Mouse (Mus musculus): ENCODE data around the gene Fut8. TPM values are rescaled to one million over a fixed set of nuclear protein-coding genes. Genes with fewer than 3 reads are reported as not detected.

Fut8 gene
- polyA plus RNA-seq, 1 experiment from 2014 or later, result 10.1 TPM

GRCm38 (mm10) chr12:77225727-77226126, 12.2 kb upstream of the Fut8 start:
- H3K36me3 ChIP-seq (ENCODE audit: control insufficient read depth, insufficient read depth), result no peaks in the 10 kb centered on the region
- no peaks in the 10 kb centered on the region for H3K4me1 ChIP-seq (replicated peaks; ENCODE audit: control insufficient read depth, insufficient read depth, low read length)
- H3K4me2 ChIP-seq (replicated peaks; ENCODE audit: low read depth), result no peak overlapping the region
- peaks cover 33% of the 10 kb centered on the region for H3K27me3 ChIP-seq (replicated peaks; ENCODE audit: control insufficient read depth, insufficient read depth, low read length)
- WGBS, result 82% methylated on average over 3 of the region's 3 CpGs
- ATAC-seq, result no peak
- no peak overlapping the region for H3K9ac ChIP-seq (ENCODE audit: low read depth, low read length)
- no peak for TF ChIP-seq CTCF (IDR thresholded peaks at IDR 0.05; ENCODE audit: low read depth)
- no peak overlapping the region for H3K4me3 ChIP-seq (ENCODE audit: low read depth, low read length)
- no peak overlapping the region for H3K27ac ChIP-seq (ENCODE audit: low read depth, low read length)
- no peaks in the 10 kb centered on the region for H3K9me3 ChIP-seq (ENCODE audit: control insufficient read depth)

- H3K4me2 ChIP-seq (replicated peaks; ENCODE audit: low read depth), result no peak overlapping the region
- 65% methylated on average over 4 of the region's 4 CpGs for WGBS
- no peak for ATAC-seq
Observed at GRCm38 (mm10) chr12:77235958-77236357, 2.0 kb upstream of the Fut8 start.

GRCm38 (mm10) chr12:77238531-77239389, 835 bp downstream of the Fut8 start:
- no peaks in the 10 kb centered on the region for H3K9me3 ChIP-seq (ENCODE audit: control insufficient read depth)
- H3K36me3 ChIP-seq (ENCODE audit: control insufficient read depth, insufficient read depth), result no peaks in the 10 kb centered on the region
- H3K4me3 ChIP-seq (ENCODE audit: low read depth, low read length), result peak overlapping the region; percentile 81
- WGBS, result under 1% methylated on average over 89 of the region's 120 CpGs
- peak overlapping the region; percentile 87 for H3K27ac ChIP-seq (ENCODE audit: low read depth, low read length)
- H3K4me1 ChIP-seq (replicated peaks; ENCODE audit: control insufficient read depth, insufficient read depth, low read length), result no peaks in the 10 kb centered on the region
- peaks cover 39% of the 10 kb centered on the region for H3K27me3 ChIP-seq (replicated peaks; ENCODE audit: control insufficient read depth, insufficient read depth, low read length)
- H3K9ac ChIP-seq (ENCODE audit: low read depth, low read length), result peak overlapping the region; percentile 67
- peak; percentile 84 for ATAC-seq
- peak; percentile 59 for TF ChIP-seq CTCF (IDR thresholded peaks at IDR 0.05; ENCODE audit: low read depth)
- peak overlapping the region; percentile 87 for H3K4me2 ChIP-seq (replicated peaks; ENCODE audit: low read depth)

More at GRCm38 (mm10) chr12:77235958-77236357, 2.0 kb upstream of the Fut8 start:
- no peaks in the 10 kb centered on the region for H3K9me3 ChIP-seq (ENCODE audit: control insufficient read depth)
- no peak overlapping the region for H3K4me3 ChIP-seq (ENCODE audit: low read depth, low read length)
- H3K27ac ChIP-seq (ENCODE audit: low read depth, low read length), result no peak overlapping the region
- H3K9ac ChIP-seq (ENCODE audit: low read depth, low read length), result no peak overlapping the region
- no peak for TF ChIP-seq CTCF (IDR thresholded peaks at IDR 0.05; ENCODE audit: low read depth)
- H3K36me3 ChIP-seq (ENCODE audit: control insufficient read depth, insufficient read depth), result no peaks in the 10 kb centered on the region
- H3K4me1 ChIP-seq (replicated peaks; ENCODE audit: control insufficient read depth, insufficient read depth, low read length), result no peaks in the 10 kb centered on the region
- peaks cover 46% of the 10 kb centered on the region for H3K27me3 ChIP-seq (replicated peaks; ENCODE audit: control insufficient read depth, insufficient read depth, low read length)

- no peak for ATAC-seq
- Histone ChIP-seq H3K9me3 (ENCODE audit: control insufficient read depth) (no peaks in the 10 kb centered on the region), H3K27ac (ENCODE audit: low read depth, low read length) (peak overlapping the region; percentile 87), H3K4me2 (replicated peaks; ENCODE audit: low read depth) (peak overlapping the region; percentile 87), H3K4me1 (replicated peaks; ENCODE audit: control insufficient read depth, insufficient read depth, low read length) (no peaks in the 10 kb centered on the region), H3K4me3 (ENCODE audit: low read depth, low read length) (peak overlapping the region; percentile 81), H3K9ac (ENCODE audit: low read depth, low read length) (peak overlapping the region; percentile 67), H3K27me3 (replicated peaks; ENCODE audit: control insufficient read depth, insufficient read depth, low read length) (peaks cover 39% of the 10 kb centered on the region), H3K36me3 (ENCODE audit: control insufficient read depth, insufficient read depth) (no peaks in the 10 kb centered on the region)
- WGBS, result 3% methylated on average over 29 of the region's 29 CpGs
- no peak for TF ChIP-seq CTCF (IDR thresholded peaks at IDR 0.05; ENCODE audit: low read depth)
Observed at GRCm38 (mm10) chr12:77239390-77240061, 1.6 kb downstream of the Fut8 start.

- no peak overlapping the region for H3K9ac ChIP-seq (ENCODE audit: low read depth, low read length)
- H3K27ac ChIP-seq (ENCODE audit: low read depth, low read length), result no peak overlapping the region
- H3K4me3 ChIP-seq (ENCODE audit: low read depth, low read length), result no peak overlapping the region
- no peaks in the 10 kb centered on the region for H3K36me3 ChIP-seq (ENCODE audit: control insufficient read depth, insufficient read depth)
- peaks cover 39% of the 10 kb centered on the region for H3K27me3 ChIP-seq (replicated peaks; ENCODE audit: control insufficient read depth, insufficient read depth, low read length)
- no peaks in the 10 kb centered on the region for H3K4me1 ChIP-seq (replicated peaks; ENCODE audit: control insufficient read depth, insufficient read depth, low read length)
- no peak for ATAC-seq
- TF ChIP-seq CTCF (IDR thresholded peaks at IDR 0.05; ENCODE audit: low read depth), result no peak
- 0 out of 2 replicates have a peak overlapping the region, but pooled peaks have one; percentile 21 for H3K4me2 ChIP-seq (replicated peaks; ENCODE audit: low read depth)
- no peaks in the 10 kb centered on the region for H3K9me3 ChIP-seq (ENCODE audit: control insufficient read depth)
- 50% methylated on average over 6 of the region's 6 CpGs for WGBS
Observed at GRCm38 (mm10) chr12:77240372-77240771, 2.4 kb downstream of the Fut8 start.

- H3K27ac ChIP-seq (ENCODE audit: low read depth, low read length), result no peak overlapping the region
- H3K4me3 ChIP-seq (ENCODE audit: low read depth, low read length), result no peak overlapping the region
- peak; percentile 52 for TF ChIP-seq CTCF (IDR thresholded peaks at IDR 0.05; ENCODE audit: low read depth)
- no peaks in the 10 kb centered on the region for H3K9me3 ChIP-seq (ENCODE audit: control insufficient read depth)
- ATAC-seq, result no peak
- WGBS, result 77% methylated on average over 1 of the region's 1 CpGs
- H3K9ac ChIP-seq (ENCODE audit: low read depth, low read length), result no peak overlapping the region
- H3K4me2 ChIP-seq (replicated peaks; ENCODE audit: low read depth), result no peak overlapping the region
- no peaks in the 10 kb centered on the region for H3K4me1 ChIP-seq (replicated peaks; ENCODE audit: control insufficient read depth, insufficient read depth, low read length)
- no peaks in the 10 kb centered on the region for H3K36me3 ChIP-seq (ENCODE audit: control insufficient read depth, insufficient read depth)
- H3K27me3 ChIP-seq (replicated peaks; ENCODE audit: control insufficient read depth, insufficient read depth, low read length), result peaks cover 36% of the 10 kb centered on the region
Observed at GRCm38 (mm10) chr12:77240839-77241238, 2.9 kb downstream of the Fut8 start.

All from intestine, postnatal 0 days (tissue).